Mouse (Mus musculus): Measurements from ENCODE around the gene Mrpl27. TPM values are rescaled to one million over a fixed set of nuclear protein-coding genes. Genes with fewer than 3 reads are reported as not detected.
"Not testable (repeated sequence)": the region's sequence is repeated elsewhere in the genome, so short reads cannot be mapped to it uniquely, and the experiment has no call there.

The Mrpl27 gene
- polyA plus RNA-seq, 1 experiment from 2014 or later, result 138 TPM

GRCm38 (mm10) chr11:94630199-94631011 is 23.2 kb upstream of the Mrpl27 start:
- ATAC-seq (ENCODE audit: insufficient number of reproducible peaks, low FRiP score, low TSS enrichment, low read depth), result no peak
- Histone ChIP-seq H3K27ac (replicated peaks) (peak overlapping the region; percentile 18), H3K4me2 (replicated peaks) (peak overlapping the region; percentile 63)

GRCm38 (mm10) chr11:94631969-94632368 is 21.6 kb upstream of the Mrpl27 start:
- H3K4me1 ChIP-seq, result peaks cover 12% of the 10 kb centered on the region
- H3K4me3 ChIP-seq (replicated peaks), result no peak overlapping the region
- H3K36me3 ChIP-seq, result peaks cover 50% of the 10 kb centered on the region
- no peaks in the 10 kb centered on the region for H3K27me3 ChIP-seq
- 87% methylated on average over 5 of the region's 5 CpGs for WGBS
- H3K9me3 ChIP-seq (replicated peaks), result no peaks in the 10 kb centered on the region
- no peak overlapping the region for H3K4me2 ChIP-seq (replicated peaks)
- H3K27ac ChIP-seq (replicated peaks), result no peak overlapping the region
- H3K9ac ChIP-seq, result no peak overlapping the region
- no peak for ATAC-seq (ENCODE audit: insufficient number of reproducible peaks, low FRiP score, low TSS enrichment, low read depth)

More at GRCm38 (mm10) chr11:94630199-94631011, 23.2 kb upstream of the Mrpl27 start:
- H3K27me3 ChIP-seq, result no peaks in the 10 kb centered on the region
- no peaks in the 10 kb centered on the region for H3K9me3 ChIP-seq (replicated peaks)
- peaks cover 34% of the 10 kb centered on the region for H3K36me3 ChIP-seq
- H3K4me3 ChIP-seq (replicated peaks), result peak overlapping the region; percentile 76
- 8% methylated on average over 26 of the region's 26 CpGs for WGBS
- peaks cover 12% of the 10 kb centered on the region for H3K4me1 ChIP-seq
- peak overlapping the region; percentile 88 for H3K9ac ChIP-seq

- H3K4me3 ChIP-seq (replicated peaks), result no peak overlapping the region
- peaks cover 60% of the 10 kb centered on the region for H3K36me3 ChIP-seq
- no peaks in the 10 kb centered on the region for H3K9me3 ChIP-seq (replicated peaks)
- no peak for ATAC-seq (ENCODE audit: insufficient number of reproducible peaks, low FRiP score, low TSS enrichment, low read depth)
- peaks cover 12% of the 10 kb centered on the region for H3K4me1 ChIP-seq
- no peak overlapping the region for H3K4me2 ChIP-seq (replicated peaks)
- H3K27ac ChIP-seq (replicated peaks), result no peak overlapping the region
- WGBS, result 87% methylated on average over 8 of the region's 8 CpGs
- no peak overlapping the region for H3K9ac ChIP-seq
- no peaks in the 10 kb centered on the region for H3K27me3 ChIP-seq
Observed at GRCm38 (mm10) chr11:94632988-94633387, 20.6 kb upstream of the Mrpl27 start.

- H3K9me3 ChIP-seq (replicated peaks), result no peaks in the 10 kb centered on the region
- H3K4me2 ChIP-seq (replicated peaks), result no peak overlapping the region
- H3K9ac ChIP-seq, result no peak overlapping the region
- WGBS, result 84% methylated on average over 5 of the region's 5 CpGs
- H3K27me3 ChIP-seq, result no peaks in the 10 kb centered on the region
- no peak for ATAC-seq (ENCODE audit: insufficient number of reproducible peaks, low FRiP score, low TSS enrichment, low read depth)
- H3K4me3 ChIP-seq (replicated peaks), result no peak overlapping the region
- H3K4me1 ChIP-seq, result peaks cover 12% of the 10 kb centered on the region
- H3K27ac ChIP-seq (replicated peaks), result no peak overlapping the region
- H3K36me3 ChIP-seq, result peaks cover 75% of the 10 kb centered on the region
Observed at GRCm38 (mm10) chr11:94634431-94634830, 19.1 kb upstream of the Mrpl27 start.

GRCm38 (mm10) chr11:94644461-94645219 is 8.9 kb upstream of the Mrpl27 start:
- Histone ChIP-seq H3K4me1 (no peaks in the 10 kb centered on the region), H3K9ac (no peak overlapping the region), H3K9me3 (replicated peaks) (no peaks in the 10 kb centered on the region), H3K27ac (replicated peaks) (no peak overlapping the region), H3K27me3 (no peaks in the 10 kb centered on the region), H3K4me3 (replicated peaks) (no peak overlapping the region), H3K4me2 (replicated peaks) (no peak overlapping the region), H3K36me3 (peaks cover 84% of the 10 kb centered on the region)
- ATAC-seq (ENCODE audit: insufficient number of reproducible peaks, low FRiP score, low TSS enrichment, low read depth), result no peak
- WGBS, result 87% methylated on average over 8 of the region's 8 CpGs

GRCm38 (mm10) chr11:94646457-94646856 is 7.1 kb upstream of the Mrpl27 start:
- 93% methylated on average over 4 of the region's 4 CpGs for WGBS
- H3K4me2 ChIP-seq (replicated peaks), result no peak overlapping the region
- H3K9me3 ChIP-seq (replicated peaks), result no peaks in the 10 kb centered on the region
- no peak overlapping the region for H3K4me3 ChIP-seq (replicated peaks)
- peaks cover 77% of the 10 kb centered on the region for H3K36me3 ChIP-seq
- no peak overlapping the region for H3K9ac ChIP-seq
- no peak for ATAC-seq (ENCODE audit: insufficient number of reproducible peaks, low FRiP score, low TSS enrichment, low read depth)
- no peaks in the 10 kb centered on the region for H3K4me1 ChIP-seq
- H3K27ac ChIP-seq (replicated peaks), result no peak overlapping the region
- no peaks in the 10 kb centered on the region for H3K27me3 ChIP-seq

- H3K27me3 ChIP-seq; H3K4me2 ChIP-seq (replicated peaks); H3K9ac ChIP-seq; ATAC-seq (ENCODE audit: insufficient number of reproducible peaks, low FRiP score, low TSS enrichment, low read depth); H3K9me3 ChIP-seq (replicated peaks); H3K4me3 ChIP-seq (replicated peaks); H3K27ac ChIP-seq (replicated peaks): not testable (repeated sequence)
- WGBS, result 92% methylated on average over 7 of the region's 7 CpGs
- H3K4me1 ChIP-seq, result peaks cover 15% of the 10 kb centered on the region
- peaks cover 32% of the 10 kb centered on the region for H3K36me3 ChIP-seq
Observed at GRCm38 (mm10) chr11:94651241-94651640, 2.3 kb upstream of the Mrpl27 start.

GRCm38 (mm10) chr11:94652973-94653372 is 594 bp upstream of the Mrpl27 start:
- WGBS, result 48% methylated on average over 8 of the region's 8 CpGs
- H3K4me1 ChIP-seq, result peaks cover 15% of the 10 kb centered on the region
- peak overlapping the region; percentile 71 for H3K4me3 ChIP-seq (replicated peaks)
- no peak overlapping the region for H3K27ac ChIP-seq (replicated peaks)
- peak overlapping the region; percentile 78 for H3K4me2 ChIP-seq (replicated peaks)
- ATAC-seq (ENCODE audit: insufficient number of reproducible peaks, low FRiP score, low TSS enrichment, low read depth), result no peak
- H3K9ac ChIP-seq, result no peak overlapping the region
- no peaks in the 10 kb centered on the region for H3K9me3 ChIP-seq (replicated peaks)
- H3K27me3 ChIP-seq, result no peaks in the 10 kb centered on the region
- peaks cover 26% of the 10 kb centered on the region for H3K36me3 ChIP-seq

GRCm38 (mm10) chr11:94661344-94661743 is 7.8 kb downstream of the Mrpl27 start:
- H3K4me3 ChIP-seq (replicated peaks), result no peak overlapping the region
- H3K27ac ChIP-seq (replicated peaks), result no peak overlapping the region
- no peak for ATAC-seq (ENCODE audit: insufficient number of reproducible peaks, low FRiP score, low TSS enrichment, low read depth)
- no peaks in the 10 kb centered on the region for H3K4me1 ChIP-seq
- WGBS, result 58% methylated on average over 1 of the region's 1 CpGs
- H3K9ac ChIP-seq, result no peak overlapping the region
- H3K9me3 ChIP-seq (replicated peaks), result no peaks in the 10 kb centered on the region
- H3K36me3 ChIP-seq, result peaks cover 80% of the 10 kb centered on the region
- no peak overlapping the region for H3K4me2 ChIP-seq (replicated peaks)
- H3K27me3 ChIP-seq, result no peaks in the 10 kb centered on the region

GRCm38 (mm10) chr11:94665281-94665680 is 11.7 kb downstream of the Mrpl27 start:
- H3K4me1 ChIP-seq, result no peaks in the 10 kb centered on the region
- no peaks in the 10 kb centered on the region for H3K27me3 ChIP-seq
- WGBS, result 93% methylated on average over 6 of the region's 6 CpGs
- H3K27ac ChIP-seq (replicated peaks), result no peak overlapping the region
- no peak overlapping the region for H3K4me2 ChIP-seq (replicated peaks)
- no peak overlapping the region for H3K9ac ChIP-seq
- no peaks in the 10 kb centered on the region for H3K9me3 ChIP-seq (replicated peaks)
- no peak for ATAC-seq (ENCODE audit: insufficient number of reproducible peaks, low FRiP score, low TSS enrichment, low read depth)
- H3K4me3 ChIP-seq (replicated peaks), result no peak overlapping the region
- peaks cover 91% of the 10 kb centered on the region for H3K36me3 ChIP-seq

GRCm38 (mm10) chr11:94674984-94675383 is 21.4 kb downstream of the Mrpl27 start:
- Histone ChIP-seq H3K36me3 (peaks cover 12% of the 10 kb centered on the region), H3K9ac (no peak overlapping the region), H3K27ac (replicated peaks) (no peak overlapping the region), H3K4me2 (replicated peaks) (no peak overlapping the region), H3K4me1 (peaks cover 35% of the 10 kb centered on the region), H3K4me3 (replicated peaks) (no peak overlapping the region), H3K27me3 (no peaks in the 10 kb centered on the region), H3K9me3 (replicated peaks) (no peaks in the 10 kb centered on the region)
- no peak for ATAC-seq (ENCODE audit: insufficient number of reproducible peaks, low FRiP score, low TSS enrichment, low read depth)
- WGBS, result 69% methylated on average over 5 of the region's 5 CpGs
